Mouse (Mus musculus) adrenal gland, postnatal 25 days (tissue): ENCODE results near the gene Tomm40. TPM values are rescaled to one million over a fixed set of nuclear protein-coding genes. Genes with fewer than 3 reads are reported as not detected.

ENCODE experiments used
- total RNA-seq: library from RNA; stranded (reverse); gene quantifications from 2 replicates; pipeline ENCODE4 v1.2.3, GENCODE M21; 2021

Tomm40 gene
- total RNA-seq, 1 experiment from 2014 or later: 115 TPM

Other genes with a start within 250 kb of the Tomm40 start
- gene Bloc1s3, start 207.1 kb downstream of the Tomm40 start, total RNA-seq: 13.0 and 15.9 TPM in 2 replicates
- gene Trappc6a, start 207.0 kb downstream of the Tomm40 start, total RNA-seq: 76.5 and 92.1 TPM in 2 replicates
- gene Nkpd1, start 197.6 kb downstream of the Tomm40 start, total RNA-seq: not detected in 2 replicates
- gene Ppp1r37, start 152.4 kb downstream of the Tomm40 start, total RNA-seq: 74.4 and 81.6 TPM in 2 replicates
- 0.62 and 0.73 TPM in 2 replicates for gene Zfp296, start 138.2 kb downstream of the Tomm40 start, total RNA-seq
- 75.6 and 93.0 TPM in 2 replicates for gene Gemin7, start 137.8 kb downstream of the Tomm40 start, total RNA-seq
- 57.4 and 67.6 TPM in 2 replicates for gene Clasrp, start 111.0 kb downstream of the Tomm40 start, total RNA-seq
- 25.6 and 32.3 TPM in 2 replicates for gene Relb, start 86.0 kb downstream of the Tomm40 start, total RNA-seq
- gene Clptm1, start 50.4 kb downstream of the Tomm40 start, total RNA-seq: 148 and 159 TPM in 2 replicates
- 3.1 TPM in 1 of 2 replicates, not detected in the other for gene Apoc2, start 37.5 kb downstream of the Tomm40 start, total RNA-seq
- 1.0 and 3.9 TPM in 2 replicates for gene Gm44805, start 34.0 kb downstream of the Tomm40 start, total RNA-seq
- 86.9 and 90.9 TPM in 2 replicates for gene Apoc4, start 34.0 kb downstream of the Tomm40 start, total RNA-seq
- gene Apoc1, start 22.8 kb downstream of the Tomm40 start, total RNA-seq: 1,269 and 1,513 TPM in 2 replicates
- gene Apoe, start 16.2 kb downstream of the Tomm40 start, total RNA-seq: 714 and 971 TPM in 2 replicates
- gene Nectin2, start 35.0 kb upstream of the Tomm40 start, total RNA-seq: 62.3 and 66.9 TPM in 2 replicates
- 37.2 TPM in 2 replicates for gene Bcam, start 55.6 kb upstream of the Tomm40 start, total RNA-seq
- 0.55 TPM in 1 of 2 replicates, not detected in the other for gene Cblc, start 81.4 kb upstream of the Tomm40 start, total RNA-seq
- 26.5 and 34.5 TPM in 2 replicates for gene Bcl3, start 107.3 kb upstream of the Tomm40 start, total RNA-seq
- gene Gm19345, start 136.6 kb upstream of the Tomm40 start, total RNA-seq: 0.55 and 1.6 TPM in 2 replicates
- not detected in 2 replicates for gene Ceacam16, start 145.9 kb upstream of the Tomm40 start, total RNA-seq
- gene Ceacam19, start 172.5 kb upstream of the Tomm40 start, total RNA-seq: not detected in 2 replicates
- 31.6 and 34.1 TPM in 2 replicates for gene Pvr, start 205.7 kb upstream of the Tomm40 start, total RNA-seq
- gene Igsf23, start 235.3 kb upstream of the Tomm40 start, total RNA-seq: not detected in 2 replicates
- not detected in 2 replicates for gene Ceacam20, start 250.0 kb upstream of the Tomm40 start, total RNA-seq